Mouse (Mus musculus) right cerebral cortex, postnatal 14 days (tissue): ENCODE data around the gene Clns1a.

Experiments used
- DNase-seq: peaks from one replicate; pipeline ENCODE4 v3.0.0; 2022

Clns1a gene

DNA sequence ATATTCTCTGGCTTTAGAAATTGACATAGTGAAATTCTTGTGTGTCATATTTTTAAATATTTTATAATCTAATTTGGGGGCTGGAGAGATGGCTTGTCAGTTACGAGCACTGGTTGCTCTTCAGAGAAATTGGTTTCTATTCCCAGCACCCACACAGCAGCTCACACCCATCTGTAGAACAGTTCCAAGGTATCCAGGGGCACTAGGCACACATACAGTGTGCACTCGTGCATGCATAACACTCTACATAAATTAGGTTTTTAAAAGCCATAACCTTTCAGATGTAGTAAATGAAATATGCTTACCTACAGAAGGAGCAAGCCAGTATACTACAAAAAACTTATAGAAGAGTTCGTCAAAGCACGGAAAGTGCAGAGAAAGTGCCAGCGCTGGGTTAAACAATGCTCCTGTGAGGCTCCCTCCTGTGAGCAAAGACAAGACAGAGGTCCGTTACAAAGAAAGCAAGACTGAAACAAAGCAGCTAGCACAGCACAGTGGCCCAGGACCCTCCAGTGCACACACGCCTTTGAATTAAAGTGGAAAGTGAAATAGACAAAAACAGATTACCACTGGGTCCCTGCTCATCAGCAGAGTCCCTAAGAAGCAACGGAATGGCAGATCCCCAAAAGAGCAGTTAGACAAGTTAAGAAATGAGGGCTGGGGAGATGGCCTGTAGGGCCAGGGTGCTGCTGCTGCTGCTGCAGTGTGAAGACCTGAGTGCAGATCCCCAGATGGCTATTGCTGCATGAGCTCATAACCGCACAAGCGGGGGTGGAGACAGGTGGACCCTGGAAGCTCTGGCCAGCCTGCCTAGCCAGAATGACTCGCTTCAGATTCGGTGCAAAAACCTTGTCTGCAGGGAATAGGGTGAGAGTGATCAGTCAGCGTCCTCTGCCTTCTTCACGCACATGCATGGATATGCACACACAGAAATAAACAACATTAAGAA is 32.5 kb downstream of the Clns1a start:
- no peak for DNase-seq

DNA sequence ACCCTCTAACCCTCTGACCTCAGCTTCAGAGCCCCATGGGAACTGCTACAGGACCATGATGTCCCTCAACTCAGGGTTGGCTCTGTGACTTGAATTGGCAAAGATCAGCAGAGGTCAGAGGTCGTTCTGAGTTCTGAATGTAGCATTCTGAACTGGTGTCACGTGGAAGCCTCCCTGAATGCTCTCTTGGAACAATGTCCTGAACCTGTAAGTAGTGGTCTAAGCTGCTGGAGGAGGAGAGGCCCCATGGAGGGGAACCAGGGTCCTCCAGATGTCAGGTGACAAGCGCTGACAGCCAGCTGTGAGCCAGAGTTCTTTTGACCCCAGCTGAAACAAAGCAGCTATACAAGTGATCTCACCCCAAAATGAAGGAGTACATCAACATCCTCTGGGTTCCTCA is 34.0 kb downstream of the Clns1a start:
- DNase-seq, result no peak

DNA sequence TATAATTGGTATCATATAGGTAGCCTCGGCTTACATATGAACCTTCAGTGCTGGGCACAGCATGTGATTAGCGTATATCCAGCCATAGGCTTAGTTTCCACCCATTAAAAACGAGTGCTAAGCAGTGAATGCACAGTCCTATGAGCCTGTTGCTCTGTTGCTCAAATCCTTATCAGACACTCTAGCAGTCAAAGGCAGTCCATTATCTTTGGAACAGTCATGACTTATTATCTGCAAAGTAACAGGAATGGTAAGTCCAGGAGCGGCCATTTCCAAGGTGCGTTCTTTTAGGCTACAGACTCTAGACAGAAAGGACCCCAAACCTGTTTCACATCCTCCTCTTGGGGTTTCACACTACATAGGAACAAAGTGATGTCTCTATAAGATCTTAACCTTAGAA is 37.2 kb downstream of the Clns1a start:
- no peak for DNase-seq

DNA sequence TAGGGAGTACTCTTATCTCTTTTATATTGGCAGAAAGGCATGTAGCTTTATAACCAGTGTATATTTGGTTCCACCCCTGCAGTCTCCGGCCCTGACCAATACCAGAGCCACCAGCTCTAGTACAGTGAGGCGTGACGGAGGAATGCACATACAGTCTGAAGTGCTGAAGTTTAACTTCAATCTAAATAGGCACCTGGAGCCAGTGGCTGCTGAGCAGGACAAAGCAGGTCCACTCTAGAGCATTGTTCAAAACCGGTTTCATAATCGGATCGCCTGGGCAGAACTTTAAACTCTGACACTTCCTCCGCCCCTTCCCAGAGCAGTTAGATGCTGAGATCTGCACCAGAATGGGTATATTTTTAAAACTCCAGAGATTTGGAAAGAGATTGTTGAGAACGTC is 38.6 kb downstream of the Clns1a start:
- DNase-seq, result no peak

DNA sequence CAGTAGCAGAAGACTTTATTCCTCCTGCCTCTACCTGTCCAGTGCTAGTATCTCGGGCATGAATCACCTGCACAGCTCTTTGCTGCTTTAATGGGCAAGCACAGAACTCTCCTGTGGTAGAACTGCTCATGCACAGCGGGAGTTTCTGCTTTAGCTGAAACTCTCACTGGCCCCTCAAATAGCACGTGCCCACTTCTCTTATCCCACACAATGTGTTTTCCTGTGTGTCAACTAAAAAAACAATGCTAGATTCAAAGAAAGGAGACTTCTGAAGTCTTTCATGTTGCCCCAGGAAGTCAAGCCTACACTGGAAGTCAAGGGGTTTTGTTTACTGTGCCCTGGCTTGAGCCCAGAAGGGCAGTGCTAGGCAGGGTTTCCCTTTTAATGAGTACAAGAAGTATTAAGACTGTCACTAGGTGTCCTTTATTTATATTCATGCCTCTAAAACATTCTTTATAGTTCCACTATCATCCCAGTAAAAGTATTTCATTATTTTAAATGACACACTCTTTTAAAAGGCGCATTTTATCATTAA is 39.5 kb downstream of the Clns1a start:
- no peak for DNase-seq

DNA sequence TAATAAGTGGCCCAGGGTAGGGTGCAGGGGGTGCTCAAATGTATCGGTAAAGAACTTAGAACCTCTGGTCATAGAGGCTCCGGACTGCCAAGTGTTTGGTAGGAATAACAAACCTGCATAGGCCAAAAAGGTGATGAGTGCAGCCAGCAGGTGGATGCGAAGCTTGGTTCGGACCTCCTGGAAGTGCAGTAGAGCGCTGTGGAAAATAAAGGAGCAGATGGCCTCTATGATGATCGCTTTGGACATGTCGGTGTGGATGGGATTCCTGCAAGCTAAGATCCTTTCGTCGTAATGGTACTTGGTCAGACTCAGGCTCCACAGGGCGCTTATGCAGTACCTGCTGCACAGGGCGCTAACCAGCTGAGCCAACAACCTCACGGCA is 40.8 kb downstream of the Clns1a start:
- no peak for DNase-seq

DNA sequence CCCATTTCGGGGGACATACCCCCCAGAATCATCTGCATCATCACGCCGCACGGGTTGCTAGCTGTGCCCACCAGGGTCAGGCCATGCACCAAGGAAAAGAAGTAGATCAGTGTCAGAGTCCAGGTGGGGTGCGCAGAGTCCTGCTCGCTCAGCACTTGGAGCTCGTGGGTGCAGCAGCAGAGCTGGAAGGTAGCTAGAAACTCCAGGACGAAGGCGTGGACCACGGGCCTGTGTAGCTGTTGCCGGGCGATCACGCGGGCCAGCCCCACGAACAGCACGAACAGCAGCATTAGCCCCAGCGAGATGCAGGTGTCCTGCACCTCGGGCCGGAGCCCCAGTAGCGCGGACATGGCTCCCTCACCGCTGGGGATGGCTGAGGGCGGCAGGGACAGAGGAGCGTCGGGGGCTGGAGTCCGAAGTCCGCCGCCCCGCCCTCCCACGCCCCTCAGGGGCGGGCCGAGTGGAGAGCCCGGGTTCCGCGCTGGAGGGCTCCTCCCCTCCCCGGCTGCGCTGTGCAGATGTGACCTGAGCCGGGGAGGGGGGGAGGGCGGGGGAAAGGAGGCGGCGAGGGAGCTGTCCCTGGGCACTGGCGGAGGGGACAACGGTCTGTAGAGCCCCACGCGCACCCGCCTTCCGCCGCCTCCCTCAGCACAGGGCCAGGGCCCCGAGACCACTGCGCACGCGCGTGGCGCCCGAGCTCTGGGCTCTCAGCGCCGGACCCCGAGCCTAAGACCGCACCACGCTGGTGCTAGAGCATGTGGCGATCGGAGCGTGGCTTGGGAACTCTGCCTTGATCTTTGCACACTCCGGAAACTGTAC is 41.4 kb downstream of the Clns1a start, which contains the start of gene Aqp11:
Gene Aqp11, minus strand, starts transcription at position 652 of the 819 bp plus-strand sequence.
- peak; percentile 74 for DNase-seq

DNA sequence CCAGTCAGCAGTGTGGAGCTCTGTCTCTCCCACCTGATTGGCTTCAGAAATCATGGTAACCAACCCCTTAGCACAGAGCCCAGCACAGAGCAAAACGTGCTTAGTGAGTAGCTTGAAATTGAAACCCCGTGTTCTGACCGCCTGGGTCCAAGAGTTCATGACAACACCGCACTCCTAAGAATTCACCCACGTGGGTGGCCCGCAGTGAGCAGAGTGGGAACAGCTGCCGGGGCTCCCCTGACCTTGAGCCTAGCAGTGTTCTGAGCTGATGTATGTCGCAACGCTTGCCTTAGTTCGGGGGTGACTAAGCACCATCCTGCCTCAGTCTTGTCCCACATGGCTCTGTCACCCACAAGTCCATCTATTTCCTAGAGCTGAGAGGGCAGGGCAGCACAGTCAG is 44.5 kb downstream of the Clns1a start:
- DNase-seq, result no peak

DNA sequence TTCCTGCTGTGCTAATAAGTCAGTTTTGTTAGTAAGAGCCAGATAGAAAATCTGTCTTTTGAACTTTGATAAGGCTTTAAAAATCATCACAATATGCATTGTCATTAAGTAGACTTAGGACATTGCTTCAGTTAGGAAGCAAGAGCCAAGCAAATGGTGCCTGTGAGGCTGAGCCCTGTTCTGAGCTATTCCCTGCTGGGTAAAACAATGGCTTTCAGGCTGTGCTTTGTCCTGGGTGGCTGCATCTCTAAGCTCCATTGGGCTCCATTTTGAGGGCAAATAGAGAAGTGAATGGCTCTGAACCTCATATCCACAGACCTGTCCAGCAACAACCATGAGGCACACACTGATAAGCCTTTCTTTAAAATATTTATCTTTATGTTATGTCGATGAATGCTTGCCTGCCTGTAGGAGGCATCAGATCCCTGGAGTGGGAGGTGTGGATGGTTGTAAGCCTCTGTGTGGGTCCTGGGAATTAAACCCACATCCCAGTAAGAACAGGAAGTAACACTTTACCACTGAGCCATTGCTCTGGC is 45.4 kb downstream of the Clns1a start:
- DNase-seq, result no peak

DNA sequence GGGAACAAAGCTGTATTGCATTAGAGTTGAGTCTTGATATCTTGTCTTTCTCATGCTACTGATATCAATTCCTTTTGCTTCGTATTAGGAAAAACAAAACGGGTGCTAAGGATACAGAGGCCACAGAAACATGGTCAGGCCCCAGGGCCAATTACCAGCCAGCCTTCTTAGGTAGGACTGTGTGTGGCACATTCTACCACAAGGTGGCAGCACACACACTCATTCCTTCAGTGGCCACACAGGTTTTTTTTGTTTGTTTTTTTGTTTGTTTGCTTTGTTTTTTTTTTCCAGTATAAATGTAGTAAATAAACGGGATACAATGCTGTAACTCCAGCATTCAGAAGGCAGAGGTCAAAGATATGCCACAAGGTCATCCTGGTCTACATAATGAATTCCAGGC is 48.9 kb downstream of the Clns1a start:
- peak; percentile 73 for DNase-seq

DNA sequence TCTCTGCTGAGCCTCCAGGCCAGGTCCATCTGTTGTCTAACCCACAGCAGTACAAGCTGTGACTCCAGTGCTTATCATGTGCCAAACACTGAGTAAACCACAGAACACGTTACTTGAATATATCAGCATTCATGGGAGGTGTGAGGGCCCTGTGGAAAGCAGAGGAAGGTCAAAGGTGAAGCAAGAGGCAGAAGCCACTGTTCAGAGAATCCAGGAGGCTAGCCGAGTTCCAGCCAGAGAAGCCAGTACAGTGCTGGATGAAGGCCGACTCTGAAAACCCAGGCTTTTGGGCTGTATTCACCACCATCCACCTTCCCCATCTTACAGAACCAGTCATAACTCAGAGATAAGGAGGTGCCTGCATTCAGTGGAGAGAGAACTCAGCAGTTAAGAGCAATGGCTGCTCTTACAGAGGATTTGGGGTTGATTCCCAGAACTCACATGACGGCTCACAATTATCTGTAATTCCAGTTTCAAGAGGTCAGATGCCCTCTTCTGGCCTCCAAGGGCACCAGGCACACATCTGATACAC is 50.8 kb downstream of the Clns1a start:
- DNase-seq, result no peak

DNA sequence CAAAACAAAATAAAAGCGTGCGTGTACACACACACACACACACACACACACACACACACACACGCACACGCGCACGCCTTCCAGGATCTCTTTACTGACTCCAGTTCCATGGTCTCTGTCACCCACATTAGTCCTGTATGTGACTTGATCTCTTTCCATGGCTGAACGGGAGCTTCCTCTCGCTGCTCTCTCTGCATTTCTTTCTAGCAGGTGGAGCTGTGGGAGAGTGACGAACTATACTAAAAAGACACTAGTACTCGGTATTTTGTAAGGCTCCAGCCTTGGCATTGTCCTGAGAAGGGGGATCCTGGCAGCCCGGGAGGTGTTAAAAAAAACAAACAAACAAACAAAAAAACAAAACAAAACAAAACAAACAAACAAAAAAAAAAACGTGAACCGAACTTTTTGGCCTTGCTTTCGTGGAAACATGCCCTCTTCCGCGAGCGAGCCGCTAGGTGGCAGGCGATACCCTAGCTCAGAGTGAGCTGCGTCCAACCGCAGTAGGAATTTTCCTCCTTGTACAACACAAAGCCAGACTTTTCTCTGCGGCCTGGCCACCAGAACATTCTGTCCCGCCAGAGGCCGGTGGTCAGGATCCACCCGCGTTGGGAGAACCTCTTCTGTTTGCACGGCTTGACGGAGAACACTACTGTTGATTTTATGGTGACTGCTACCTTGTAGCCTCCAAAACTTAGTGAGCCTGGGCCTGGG is 51.5 kb downstream of the Clns1a start:
- peak; percentile 88 for DNase-seq

DNA sequence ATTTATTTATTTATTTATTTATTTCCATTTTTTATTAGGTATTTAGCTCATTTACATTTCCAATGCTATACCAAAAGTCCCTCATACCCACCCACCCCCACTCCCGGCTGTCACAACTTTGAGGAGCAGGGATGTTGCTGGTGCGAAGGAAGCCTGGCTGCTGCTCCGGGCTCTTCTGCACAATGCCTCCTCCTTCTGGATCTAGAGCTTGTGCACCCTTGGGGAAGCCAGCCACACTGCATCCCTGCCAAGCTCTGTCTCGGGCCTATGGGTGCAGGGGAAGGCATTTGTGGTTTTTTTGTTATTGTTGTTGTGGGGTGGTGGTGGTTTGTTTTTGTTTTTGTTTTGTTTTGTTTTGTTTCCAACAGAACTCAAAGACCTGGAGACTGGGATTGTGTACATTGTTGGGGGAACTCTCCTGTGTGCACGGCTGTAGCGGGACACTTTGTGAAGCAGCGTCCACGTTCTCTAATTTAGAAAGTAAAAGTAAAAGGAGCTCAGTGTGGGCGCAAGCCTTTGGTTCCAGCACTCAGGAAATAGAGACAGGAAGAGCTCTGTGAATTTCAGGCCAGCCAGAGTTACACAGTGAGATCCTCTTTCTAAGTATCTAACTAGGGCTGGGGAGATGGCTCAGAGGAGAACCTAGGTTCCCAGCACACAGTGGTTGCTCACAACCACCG is 52.2 kb downstream of the Clns1a start:
- no peak for DNase-seq

DNA sequence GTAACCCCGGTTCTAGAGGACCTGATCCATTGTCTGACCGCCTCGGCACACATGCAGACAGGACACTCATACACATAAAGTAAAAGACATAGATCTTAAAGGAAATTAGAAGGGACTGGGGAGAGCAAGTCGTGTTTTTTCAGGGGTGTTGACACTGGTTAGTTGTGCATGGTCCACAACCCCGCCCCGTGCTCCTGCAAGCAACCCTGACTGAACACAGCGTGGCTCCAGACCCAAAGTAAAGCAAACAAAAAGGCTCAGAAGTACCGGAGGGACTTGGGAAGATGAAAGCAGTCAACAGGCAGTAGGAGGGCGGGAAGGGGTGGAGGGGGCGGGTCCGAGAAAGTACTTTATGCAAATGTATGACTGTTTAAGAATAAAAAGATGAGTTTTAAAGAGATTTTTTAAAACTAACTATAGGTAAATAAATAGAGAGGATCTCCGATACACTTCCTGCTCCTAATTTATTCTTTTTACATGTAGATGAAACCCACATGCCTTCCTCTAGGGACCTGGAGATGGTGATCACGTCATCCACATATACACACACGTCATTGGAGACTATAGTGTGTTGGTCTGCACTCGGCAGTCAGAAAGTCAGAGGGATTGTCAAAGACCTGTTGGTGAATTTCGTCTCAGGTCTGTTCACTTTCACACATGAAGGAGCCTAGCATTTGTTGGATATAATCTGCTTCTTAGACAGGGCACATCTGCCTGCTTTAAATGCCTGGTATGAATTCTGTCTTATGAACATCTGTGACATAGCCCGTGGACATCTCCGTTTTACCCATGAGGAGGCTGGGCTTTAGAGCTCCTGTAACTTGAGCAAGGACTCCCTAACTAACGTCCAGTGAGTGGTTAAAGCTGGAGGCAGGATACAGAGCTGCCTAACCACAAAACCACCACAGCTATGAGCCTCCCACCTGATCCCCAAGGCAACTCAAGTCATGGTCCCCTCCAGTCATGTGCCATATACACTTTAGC is 53.1 kb downstream of the Clns1a start:
- DNase-seq, result no peak

DNA sequence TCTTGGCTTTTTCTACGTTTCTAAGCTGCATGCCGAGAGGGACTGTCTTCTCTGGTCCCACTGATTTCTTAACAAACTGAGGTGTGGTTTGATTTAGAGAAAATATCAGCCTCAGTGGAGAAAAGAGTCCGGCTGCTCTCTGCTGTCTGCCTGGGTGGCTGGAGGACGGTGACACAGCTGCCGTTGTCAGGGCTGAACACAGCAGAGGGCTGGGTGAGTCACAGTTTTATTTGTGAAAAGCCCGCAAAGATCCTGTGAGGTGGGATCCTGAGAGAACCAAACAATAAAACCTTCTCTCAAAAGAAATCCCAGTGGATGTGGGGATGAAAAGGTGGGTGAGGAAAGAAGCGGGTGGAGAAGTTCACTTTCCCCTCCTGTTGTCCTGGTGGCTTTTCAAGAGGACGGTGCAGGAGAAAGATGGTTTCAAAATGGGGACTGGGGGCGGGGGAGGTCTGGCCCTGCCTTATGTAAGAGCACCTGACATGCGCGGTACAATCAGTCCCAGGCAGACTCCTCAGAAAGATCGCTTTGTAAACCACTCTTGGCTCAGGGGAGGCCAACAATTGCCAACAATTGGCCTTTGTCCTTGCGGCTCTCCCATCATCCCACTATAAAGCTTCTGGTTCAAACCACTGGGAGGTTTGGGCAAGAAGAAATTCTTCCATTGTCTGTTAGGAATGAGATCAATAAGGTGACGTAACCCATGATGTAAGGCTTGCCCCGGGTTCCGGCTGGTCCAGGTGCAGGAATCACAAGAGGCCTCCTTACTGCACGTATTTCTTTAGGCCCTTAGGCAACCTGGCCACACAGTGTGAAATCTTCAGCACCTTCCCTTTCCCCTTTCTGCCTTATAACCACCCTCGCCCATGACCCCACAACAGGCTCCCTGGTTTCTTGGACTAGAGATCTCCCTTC is 60.8 kb downstream of the Clns1a start:
- DNase-seq, result no peak

DNA sequence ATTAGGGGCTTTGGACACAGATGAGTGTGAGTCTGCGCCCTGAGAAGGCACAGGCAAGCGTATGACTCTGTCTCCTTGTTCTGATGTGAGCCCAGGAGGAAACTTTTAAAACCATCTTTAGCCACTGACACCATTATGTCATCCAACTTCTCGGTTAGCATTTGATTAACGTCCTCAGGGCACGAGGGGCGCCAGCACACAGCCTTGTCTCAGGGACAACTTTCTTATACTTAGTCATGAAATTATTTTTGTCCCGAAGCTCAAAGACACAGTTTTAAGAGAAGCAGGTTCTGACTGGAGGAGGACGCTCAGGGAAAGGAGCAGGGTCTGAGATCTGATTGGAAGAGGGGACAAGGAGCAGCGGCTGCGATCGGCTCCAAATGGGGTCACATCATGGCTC is 68.2 kb downstream of the Clns1a start:
- DNase-seq, result no peak

DNA sequence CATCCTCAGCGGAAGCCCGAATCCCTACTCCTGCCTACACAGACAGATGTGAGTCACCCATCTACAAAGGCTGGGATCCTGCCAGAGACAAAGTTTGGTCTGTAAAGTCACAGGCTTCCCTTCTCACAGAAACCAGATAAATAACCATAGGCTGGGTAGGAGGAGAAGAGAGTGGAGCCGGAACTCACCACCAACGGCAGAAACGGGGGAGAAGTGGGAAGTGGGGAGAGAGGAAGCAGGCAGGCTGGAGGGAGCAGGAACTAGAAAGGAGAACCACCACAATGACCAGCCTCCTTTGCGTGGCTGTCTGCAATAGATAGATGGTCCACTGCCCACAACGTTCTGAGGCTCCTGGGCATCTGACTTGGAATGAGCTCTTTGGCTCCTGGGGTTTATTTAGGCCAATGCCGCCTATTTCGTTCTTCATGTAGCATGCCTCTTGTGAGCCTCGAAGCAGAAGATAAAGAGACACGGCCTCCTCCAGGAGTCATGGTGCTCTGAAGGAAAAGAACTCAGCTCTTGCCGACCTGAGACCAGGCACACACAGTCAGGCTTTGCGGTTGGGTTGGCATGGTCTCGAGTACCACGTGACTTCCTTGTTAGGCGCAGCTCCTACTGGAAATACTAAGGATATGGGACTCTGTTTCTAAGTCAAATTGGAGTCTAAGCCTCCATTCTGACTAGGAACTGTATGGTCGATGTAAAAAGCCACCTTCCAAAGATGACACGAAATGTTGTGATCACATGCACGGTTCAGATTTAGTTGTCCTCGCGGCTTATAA is 68.9 kb downstream of the Clns1a start:
- peak; percentile 37 for DNase-seq

DNA sequence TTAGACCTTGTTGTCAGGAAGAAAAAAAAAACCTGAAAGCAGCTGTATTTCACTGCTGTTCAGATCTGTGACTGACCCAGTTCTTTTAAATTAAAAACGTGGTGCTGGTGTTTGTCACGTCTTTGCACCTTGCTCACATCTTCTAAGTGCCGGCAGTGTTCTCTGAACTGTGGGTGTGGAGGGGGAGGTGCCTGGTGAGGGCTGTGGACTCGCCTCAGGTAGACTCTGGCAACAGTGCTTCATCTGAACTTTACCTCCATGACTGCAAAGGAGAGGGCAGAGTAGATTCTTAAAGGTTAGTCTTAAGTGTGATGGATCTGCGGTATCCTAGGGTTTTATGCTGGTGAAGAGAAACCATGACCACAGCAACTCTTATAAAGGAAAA is 69.5 kb downstream of the Clns1a start:
- DNase-seq, result no peak
